In the genomic region with DNA sequence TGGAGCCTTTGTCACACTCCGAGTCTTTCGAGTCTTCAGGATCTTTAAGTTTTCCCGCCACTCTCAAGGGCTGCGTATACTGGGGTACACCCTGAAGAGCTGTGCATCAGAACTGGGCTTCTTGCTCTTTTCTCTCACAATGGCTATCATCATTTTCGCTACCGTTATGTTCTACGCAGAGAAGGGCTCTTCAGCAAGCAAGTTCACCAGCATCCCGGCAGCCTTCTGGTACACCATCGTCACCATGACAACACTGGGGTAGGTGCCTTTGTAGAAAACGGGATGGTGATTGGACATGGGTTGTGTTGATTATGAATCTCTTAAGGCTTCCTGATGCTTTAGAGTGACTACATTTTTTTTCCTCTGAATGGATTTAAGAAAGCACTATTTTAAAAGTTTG, we compare ENCODE assay signal across 17 mouse cellular contexts. TPM values are rescaled to one million over a fixed set of nuclear protein-coding genes. Genes with fewer than 3 reads are reported as not detected.
DNase-seq lines count a peak whose midpoint lies in the region; ATAC-seq and TF ChIP-seq lines count a peak whose summit lies in the region.
"Had no signal": no experiment of that assay in that cellular context is flagged by ENCODE, and none has a peak within 500 bp of the region (broad histone marks: within the 10 kb centered on the region; RNA-seq: fewer than 3 reads in every experiment).

No protein-coding gene starts in this region.

- no peaks in the 10 kb centered on the region; the same call in 1 of the 2 replicates for H3K36me3 ChIP-seq in hindbrain, embryonic 13.5 days
- no peaks in the 10 kb centered on the region for H3K36me3 ChIP-seq in hindbrain, embryonic 11.5 days (ENCODE audit: control insufficient read depth, insufficient read depth, low read length)
- no peaks in the 10 kb centered on the region for H3K36me3 ChIP-seq in limb, embryonic 13.5 days
- H3K36me3 ChIP-seq in limb, embryonic 10.5 days, result no peaks in the 10 kb centered on the region
- H3K36me3 ChIP-seq: embryonic facial prominence, embryonic 15.5 days; forebrain, embryonic 12.5 days; heart, embryonic 13.5 days had no signal

- H3K27me3 ChIP-seq in hindbrain, embryonic 13.5 days, result peaks cover 6% of the 10 kb centered on the region
- peaks cover 2% of the 10 kb centered on the region for H3K27me3 ChIP-seq in hindbrain, embryonic 11.5 days (ENCODE audit: control insufficient read depth, insufficient read depth, low read length)
- H3K27me3 ChIP-seq in limb, embryonic 13.5 days, result peaks cover 20% of the 10 kb centered on the region; the same call in 1 of the 2 replicates
- peaks cover 35% of the 10 kb centered on the region for H3K27me3 ChIP-seq in limb, embryonic 10.5 days (ENCODE audit: low read depth, poor library complexity, severe bottlenecking)
- H3K27me3 ChIP-seq: forebrain, embryonic 12.5 days had no signal

- H3K4me2 ChIP-seq in hindbrain, embryonic 13.5 days, result 0 out of 2 replicates have a peak overlapping the region, but pooled peaks have one; percentile 20
- no peak overlapping the region for H3K4me2 ChIP-seq in hindbrain, embryonic 11.5 days (replicated peaks; ENCODE audit: low read depth, low read length)
- H3K4me2 ChIP-seq in limb, embryonic 13.5 days (replicated peaks), result peak overlapping the region; percentile 16; the same call in 1 of the 2 replicates
- H3K4me2 ChIP-seq: embryonic facial prominence, embryonic 15.5 days; forebrain, embryonic 12.5 days; heart, embryonic 13.5 days; liver, embryonic 11.5 days; lung, embryonic 14.5 days had no signal

- H3K27ac ChIP-seq in hindbrain, embryonic 13.5 days, result no peak overlapping the region
- no peak overlapping the region for H3K27ac ChIP-seq in hindbrain, embryonic 11.5 days (ENCODE audit: low read depth, low read length)
- no peak overlapping the region for H3K27ac ChIP-seq in limb, embryonic 13.5 days
- H3K27ac ChIP-seq in limb, embryonic 10.5 days, result no peak overlapping the region
- H3K27ac ChIP-seq in olfactory bulb, adult 2 months (ENCODE audit: insufficient read depth, low read depth, low read length), result no peak overlapping the region
- H3K27ac ChIP-seq: embryonic facial prominence, embryonic 15.5 days; forebrain, embryonic 12.5 days; heart, embryonic 13.5 days had no signal

- WGBS in hindbrain, embryonic 13.5 days, result 88% methylated on average over 10 of the region's 10 CpGs
- 92% methylated on average over 10 of the region's 10 CpGs for WGBS in hindbrain, embryonic 11.5 days
- WGBS in limb, embryonic 13.5 days, result 95% methylated on average over 10 of the region's 10 CpGs
- WGBS in limb, embryonic 10.5 days, result 95% methylated on average over 10 of the region's 10 CpGs
- WGBS in olfactory bulb, adult 2 months, result 77% methylated on average over 10 of the region's 10 CpGs

- TF ChIP-seq POLR2A in olfactory bulb, adult 2 months (IDR thresholded peaks at IDR 0.05; ENCODE audit: insufficient read depth, low read depth, low read length), result no peak

- H3K9ac ChIP-seq in hindbrain, embryonic 13.5 days, result no peak overlapping the region
- no peak overlapping the region for H3K9ac ChIP-seq in hindbrain, embryonic 11.5 days (ENCODE audit: low read depth, low read length)
- H3K9ac ChIP-seq in limb, embryonic 13.5 days, result no peak overlapping the region
- H3K9ac ChIP-seq: embryonic facial prominence, embryonic 15.5 days; forebrain, embryonic 12.5 days; heart, embryonic 13.5 days; lung, embryonic 14.5 days had no signal

- H3K4me1 ChIP-seq in hindbrain, embryonic 13.5 days (replicated peaks), result peaks cover 9% of the 10 kb centered on the region
- H3K4me1 ChIP-seq in hindbrain, embryonic 11.5 days (replicated peaks; ENCODE audit: control insufficient read depth, insufficient read depth, low read length), result no peaks in the 10 kb centered on the region
- peaks cover 7% of the 10 kb centered on the region; the same call in 1 of the 2 replicates for H3K4me1 ChIP-seq in limb, embryonic 13.5 days
- H3K4me1 ChIP-seq in limb, embryonic 10.5 days, result peaks cover 15% of the 10 kb centered on the region; the same call in 1 of the 2 replicates
- H3K4me1 ChIP-seq in olfactory bulb, adult 2 months (ENCODE audit: control insufficient read depth, insufficient read depth, low read length), result 0 out of 2 replicates have a peak, but pooled peaks cover 4% of the 10 kb centered on the region
- H3K4me1 ChIP-seq: forebrain, embryonic 12.5 days had no signal

- H3K4me3 ChIP-seq in hindbrain, embryonic 13.5 days, result peak overlapping the region; percentile 10; the same call in 1 of the 2 replicates
- no peak overlapping the region for H3K4me3 ChIP-seq in hindbrain, embryonic 11.5 days (ENCODE audit: low read depth, low read length)
- H3K4me3 ChIP-seq in limb, embryonic 13.5 days, result no peak overlapping the region
- H3K4me3 ChIP-seq in limb, embryonic 10.5 days, result no peak overlapping the region
- H3K4me3 ChIP-seq in olfactory bulb, adult 2 months (ENCODE audit: insufficient read depth, low read depth, low read length), result peak overlapping the region; percentile 68
- H3K4me3 ChIP-seq: embryonic facial prominence, embryonic 15.5 days; forebrain, embryonic 12.5 days; heart, embryonic 13.5 days had no signal

- DNase-seq in hindbrain, embryonic 11.5 days (ENCODE audit: low spot score), result no peak
- DNase-seq in limb, embryonic 10.5 days (ENCODE audit: low spot score), result no peak
- peak; percentile 23 to 36 for DNase-seq in cerebellum, postnatal 36 days
- no peak for DNase-seq in kidney, postnatal 25 days
- DNase-seq: adrenal gland, adult 2 months; B cell, adult 2 months; kidney, adult 18-20 months; kidney, postnatal 14 days; lung, embryonic 14.5 days; thymus, postnatal 36 days had no signal

- no peaks in the 10 kb centered on the region for H3K9me3 ChIP-seq in hindbrain, embryonic 13.5 days
- H3K9me3 ChIP-seq in hindbrain, embryonic 11.5 days (ENCODE audit: control insufficient read depth, low read length), result no peaks in the 10 kb centered on the region
- no peaks in the 10 kb centered on the region for H3K9me3 ChIP-seq in limb, embryonic 13.5 days
- H3K9me3 ChIP-seq in limb, embryonic 10.5 days (replicated peaks), result no peaks in the 10 kb centered on the region
- H3K9me3 ChIP-seq: embryonic facial prominence, embryonic 15.5 days; forebrain, embryonic 12.5 days; heart, embryonic 13.5 days had no signal

- ATAC-seq in hindbrain, embryonic 13.5 days (ENCODE audit: low FRiP score), result no peak
- ATAC-seq in hindbrain, embryonic 11.5 days (ENCODE audit: low FRiP score), result no peak
- no peak for ATAC-seq in limb, embryonic 13.5 days (ENCODE audit: low FRiP score, low read depth)

- no peak for TF ChIP-seq CTCF in olfactory bulb, adult 2 months (IDR thresholded peaks at IDR 0.05; ENCODE audit: insufficient read depth, low read depth, low read length)

RNA-seq across cellular contexts. Expression of gene Kcnd2, which starts 1.9 kb away (rescaled TPM):
- polyA plus RNA-seq in hindbrain, embryonic 13.5 days (2015; fragmentation: Nextera tagmentation; extraction: Ambion mirVana), result 11.0 and 11.3 TPM in 2 replicates
- 1.4 and 2.1 TPM in 2 replicates for polyA plus RNA-seq in hindbrain, embryonic 11.5 days (2014; fragmentation: Nextera tagmentation; extraction: Ambion mirVana)
- 4.0 and 4.6 TPM in 2 replicates for polyA plus RNA-seq in limb, embryonic 13.5 days (2015; fragmentation: Nextera tagmentation; extraction: Ambion mirVana)
- polyA plus RNA-seq in limb, embryonic 10.5 days (2016; fragmentation: Nextera tagmentation; extraction: Ambion mirVana), result 0.34 and 0.90 TPM in 2 replicates
- polyA plus RNA-seq in olfactory bulb, adult 2 months (2012; ENCODE audit: insufficient read depth, insufficient read length, low replicate concordance, missing spikeins), result 88.9 TPM in 1 of 2 replicates, not detected in the other

Comparison
In these comparisons a context has a peak if more than half of its experiments do, and no peak if none do; other contexts are left out.
1. H3K4me3 ChIP-seq: peak in hindbrain, embryonic 13.5 days (single experiment) and olfactory bulb, adult 2 months (single experiment); none in hindbrain, embryonic 11.5 days (single experiment), limb, embryonic 13.5 days (single experiment) and limb, embryonic 10.5 days (single experiment).
2. DNase-seq: peak in cerebellum, postnatal 36 days (2 of 2); none in hindbrain, embryonic 11.5 days (single experiment), limb, embryonic 10.5 days (single experiment) and kidney, postnatal 25 days (0 of 2).